Mouse (Mus musculus) forebrain, postnatal 0 days (tissue): Measurements from ENCODE around the gene Inhbe. TPM values are rescaled to one million over a fixed set of nuclear protein-coding genes. Genes with fewer than 3 reads are reported as not detected.
A peak's percentile ranks its signal among the peaks of the same experiment; 100 is the strongest.

Source experiments
- ATAC-seq: fragments of 200-750 bp; cut with Nextera tagmentation; 2 replicates; pipeline ENCODE4 v1.8.0; 2017; ENCODE audit warnings: mild to moderate bottlenecking, moderate library complexity
- DNase-seq: peaks from one replicate; pipeline ENCODE4 v3.0.0-alpha.2; 2015
- H3K27ac ChIP-seq: fragments of 300-500 bp; sonication (generic); 2 replicates; pipeline ENCODE4 v1.5.1; 2014; ENCODE audit warnings: low read depth, mild to moderate bottlenecking, antibody characterized with exemption, low read length, moderate library complexity, mixed read lengths
- H3K27me3 ChIP-seq: fragments of 300-500 bp; sonication (generic); 2 replicates; pipeline ENCODE4 v1.6.1; 2014; ENCODE audit warnings: mild to moderate bottlenecking, low read length, mixed read lengths; ENCODE audit not compliant: insufficient read depth
- H3K36me3 ChIP-seq: fragments of 300-500 bp; sonication (generic); 2 replicates; pipeline ENCODE4 v1.6.1; 2014; ENCODE audit warnings: mild to moderate bottlenecking, moderate library complexity; ENCODE audit not compliant: insufficient read depth
- H3K4me1 ChIP-seq: fragments of 300-500 bp; sonication (generic); 2 replicates; pipeline ENCODE4 v1.6.1; 2014; ENCODE audit warnings: antibody characterized with exemption; ENCODE audit not compliant: insufficient read depth
- H3K4me2 ChIP-seq: fragments of 300-500 bp; sonication (generic); 2 replicates; pipeline ENCODE4 v1.6.1; 2014; ENCODE audit warnings: low read depth, mild to moderate bottlenecking, moderate library complexity
- H3K4me3 ChIP-seq: fragments of 300-500 bp; sonication (generic); 2 replicates; pipeline ENCODE4 v1.5.1; 2014; ENCODE audit warnings: low read depth, low read length, mixed read lengths
- H3K9ac ChIP-seq: fragments of 300-500 bp; sonication (generic); 2 replicates; pipeline ENCODE4 v1.6.1; 2014; ENCODE audit warnings: mild to moderate bottlenecking
- H3K9me3 ChIP-seq: fragments of 300-500 bp; sonication (generic); 2 replicates; pipeline ENCODE4 v1.6.1; 2016; ENCODE audit warnings: low read length
- CTCF ChIP-seq: sonication (generic); IDR thresholded peaks from 2 replicates; pipeline ENCODE4 v1.5.1; 2016; ENCODE audit warnings: antibody characterized with exemption, control low read depth, low read depth
- WGBS: fragments of 180-500 bp; shearing (Covaris S2); extraction: QIAGEN DNeasy Blood & Tissue Kit; methylation state at CpG from one replicate; pipeline ENCODE4 v1.1.7; 2014; 5-methylcytosine and 5-hydroxymethylcytosine counted together
- polyA plus RNA-seq: library from polyadenylated mRNA; unstranded; fragments of >200 nt; fragmentation: Nextera tagmentation; extraction: Ambion mirVana; gene quantifications from 2 replicates; pipeline ENCODE4 v1.2.1, GENCODE M21; 2015
- total RNA-seq: library from RNA; depleted of rRNA; stranded (reverse); fragments of >200 nt; gene quantifications from 2 replicates; pipeline ENCODE4 v1.2.3, GENCODE M21; 2014

Inhbe gene
- total and polyA plus RNA-seq, 2 experiments from 2014 or later, result not detected

- DNase-seq (peak; percentile 92), ATAC-seq (peak; percentile 87)
- H3K27ac ChIP-seq, result 0 out of 2 replicates have a peak overlapping the region, but pooled peaks have one; percentile 21
- peaks cover 30% of the 10 kb centered on the region for H3K27me3 ChIP-seq
- peak overlapping the region; percentile 28 for H3K4me3 ChIP-seq
- no peaks in the 10 kb centered on the region for H3K36me3 ChIP-seq
- peak; percentile 95 for TF ChIP-seq CTCF
- H3K9me3 ChIP-seq, result no peaks in the 10 kb centered on the region
- no peak overlapping the region; the same call in 1 of the 2 replicates for H3K9ac ChIP-seq
- peaks cover 13% of the 10 kb centered on the region for H3K4me1 ChIP-seq
- under 1% methylated on average over 31 of the region's 31 CpGs for WGBS
- H3K4me2 ChIP-seq, result peak overlapping the region; percentile 53
Measured at GRCm38 (mm10) chr10:127338930-127339682, 15.1 kb downstream of the Inhbe start.

GRCm38 (mm10) chr10:127337536-127338099 is 16.6 kb downstream of the Inhbe start:
- no peak for DNase-seq
- Histone ChIP-seq H3K27ac (no peak overlapping the region), H3K27me3 (peaks cover 30% of the 10 kb centered on the region), H3K4me1 (peaks cover 13% of the 10 kb centered on the region), H3K36me3 (no peaks in the 10 kb centered on the region), H3K4me2 (no peak overlapping the region), H3K9ac (no peak overlapping the region), H3K4me3 (no peak overlapping the region), H3K9me3 (no peaks in the 10 kb centered on the region)
- no peak for TF ChIP-seq CTCF
- ATAC-seq, result no peak
- 78% methylated on average over 6 of the region's 6 CpGs for WGBS

- H3K4me3 ChIP-seq, result no peak overlapping the region
- H3K4me2 ChIP-seq, result no peak overlapping the region
- peaks cover 9% of the 10 kb centered on the region for H3K4me1 ChIP-seq
- no peaks in the 10 kb centered on the region for H3K9me3 ChIP-seq
- DNase-seq, result no peak
- no peak overlapping the region for H3K9ac ChIP-seq
- H3K27ac ChIP-seq, result no peak overlapping the region
- peaks cover 27% of the 10 kb centered on the region for H3K27me3 ChIP-seq
- no peaks in the 10 kb centered on the region for H3K36me3 ChIP-seq
- no peak for TF ChIP-seq CTCF
- ATAC-seq, result no peak
- WGBS, result 78% methylated on average over 5 of the region's 5 CpGs
Measured at GRCm38 (mm10) chr10:127336952-127337351, 17.3 kb downstream of the Inhbe start.

- Histone ChIP-seq H3K9me3 (no peaks in the 10 kb centered on the region), H3K4me3 (no peak overlapping the region), H3K27me3 (peaks cover 11% of the 10 kb centered on the region; the same call in 1 of the 2 replicates), H3K36me3 (no peaks in the 10 kb centered on the region), H3K4me1 (0 out of 2 replicates have a peak, but pooled peaks cover 5% of the 10 kb centered on the region), H3K27ac (no peak overlapping the region), H3K9ac (no peak overlapping the region), H3K4me2 (no peak overlapping the region)
- 65% methylated on average over 1 of the region's 1 CpGs for WGBS
- no peak for ATAC-seq
- peak; percentile 16; the same call in 1 of the 2 replicates for TF ChIP-seq CTCF
- no peak for DNase-seq
Measured at GRCm38 (mm10) chr10:127335271-127335670, 18.9 kb downstream of the Inhbe start.

- no peaks in the 10 kb centered on the region for H3K9me3 ChIP-seq
- TF ChIP-seq CTCF, result peak; percentile 35
- no peak overlapping the region for H3K27ac ChIP-seq
- no peak overlapping the region for H3K4me3 ChIP-seq
- H3K27me3 ChIP-seq, result peaks cover 5% of the 10 kb centered on the region; the same call in 1 of the 2 replicates
- no peaks in the 10 kb centered on the region for H3K4me1 ChIP-seq
- ATAC-seq (no peak), DNase-seq (no peak)
- no peak overlapping the region for H3K4me2 ChIP-seq
- no peaks in the 10 kb centered on the region for H3K36me3 ChIP-seq
- 69% methylated on average over 5 of the region's 5 CpGs for WGBS
- no peak overlapping the region for H3K9ac ChIP-seq
Measured at GRCm38 (mm10) chr10:127333152-127333551, 21.1 kb downstream of the Inhbe start.

- WGBS, result 28% methylated on average over 31 of the region's 31 CpGs
- H3K27me3 ChIP-seq, result peaks cover 13% of the 10 kb centered on the region
- DNase-seq (peak; percentile 51), ATAC-seq (peak; percentile 56)
- peak overlapping the region; percentile 41 for H3K4me2 ChIP-seq
- no peaks in the 10 kb centered on the region for H3K36me3 ChIP-seq
- H3K4me3 ChIP-seq, result peak overlapping the region; percentile 19; the same call in 1 of the 2 replicates
- no peaks in the 10 kb centered on the region for H3K9me3 ChIP-seq
- no peaks in the 10 kb centered on the region for H3K4me1 ChIP-seq
- peak; percentile 43; the same call in 1 of the 2 replicates for TF ChIP-seq CTCF
- H3K9ac ChIP-seq, result no peak overlapping the region
- no peak overlapping the region for H3K27ac ChIP-seq
Measured at GRCm38 (mm10) chr10:127332211-127332874, 21.9 kb downstream of the Inhbe start.

- 76% methylated on average over 7 of the region's 7 CpGs for WGBS
Measured at GRCm38 (mm10) chr10:127330212-127330611, 24.0 kb downstream of the Inhbe start.

More at GRCm38 (mm10) chr10:127330212-127330611, 24.0 kb downstream of the Inhbe start:
- ATAC-seq, result no peak
- Histone ChIP-seq H3K36me3 (no peaks in the 10 kb centered on the region), H3K9me3 (no peaks in the 10 kb centered on the region), H3K9ac (no peak overlapping the region), H3K4me2 (no peak overlapping the region), H3K27ac (no peak overlapping the region), H3K27me3 (peaks cover 26% of the 10 kb centered on the region), H3K4me3 (no peak overlapping the region), H3K4me1 (no peaks in the 10 kb centered on the region; the same call in 1 of the 2 replicates)
- DNase-seq, result no peak
- TF ChIP-seq CTCF, result no peak
